Mouse (Mus musculus) MEL (cell line): ENCODE data around the gene Efemp1. TPM values are rescaled to one million over a fixed set of nuclear protein-coding genes. Genes with fewer than 3 reads are reported as not detected.

ENCODE experiments used
- DNase-seq: peaks from one replicate; pipeline ENCODE4 v3.0.0; 2011; ENCODE audit warnings: low read depth, low spot score
- H3K27ac ChIP-seq: 2 replicates; pipeline ENCODE4 v1.5.1; 2012; ENCODE audit warnings: low read depth, mild to moderate bottlenecking, control low read depth, low read length, moderate library complexity; ENCODE audit not compliant: control insufficient read depth
- H3K27me3 ChIP-seq, 2 experiments: fragments of 150-350 bp in 1 of 2; sonication (generic) in 1 of 2; 2 replicates each; pipeline ENCODE4 v1.6.1; 2012; ENCODE audit warnings: low read length in 2 of 2, mild to moderate bottlenecking in 2 of 2, improper control_type of control experiment in 1 of 2, moderate library complexity in 1 of 2; ENCODE audit not compliant: insufficient read depth in 2 of 2, control insufficient read depth in 1 of 2
- H3K36me3 ChIP-seq, 2 experiments: 2 replicates each; pipeline ENCODE4 v1.6.1; 2012 to 2014; ENCODE audit warnings: low read length in 2 of 2, improper control_type of control experiment in 1 of 2, inconsistent platforms in 1 of 2, mild to moderate bottlenecking in 1 of 2; ENCODE audit not compliant: insufficient read depth in 2 of 2, control insufficient read depth in 1 of 2
- H3K4me1 ChIP-seq, 2 experiments: fragments of 150-350 bp in 1 of 2; sonication (generic) in 1 of 2; 2 replicates each; pipeline ENCODE4 v1.6.1; 2012; ENCODE audit warnings: low read length in 2 of 2, improper control_type of control experiment in 1 of 2, mild to moderate bottlenecking in 1 of 2; ENCODE audit not compliant: insufficient read depth in 2 of 2, control insufficient read depth in 1 of 2
- H3K4me3 ChIP-seq, 2 experiments: fragments of 150-350 bp in 1 of 2; sonication (generic) in 1 of 2; 2 replicates each; pipeline ENCODE4 v1.5.1; 2012; ENCODE audit warnings: low read depth in 2 of 2, low read length in 2 of 2, mild to moderate bottlenecking in 2 of 2, moderate library complexity in 2 of 2, control low read depth in 1 of 2, improper control_type of control experiment in 1 of 2; ENCODE audit not compliant: control insufficient read depth in 1 of 2, insufficient read depth in 1 of 2
- H3K79me2 ChIP-seq: 2 replicates; pipeline ENCODE4 v1.6.1; 2012; ENCODE audit warnings: mild to moderate bottlenecking, low read length, moderate library complexity; ENCODE audit not compliant: control insufficient read depth, poor library complexity, insufficient read depth
- H3K9ac ChIP-seq: 2 replicates; pipeline ENCODE4 v1.6.1; 2012; ENCODE audit warnings: low read depth, mild to moderate bottlenecking, control low read depth, low read length, moderate library complexity; ENCODE audit not compliant: control insufficient read depth, poor library complexity, severe bottlenecking
- H3K9me3 ChIP-seq: fragments of 150-350 bp; sonication (generic); replicated peaks from 2 replicates; pipeline ENCODE4 v1.6.1; 2012; ENCODE audit warnings: mild to moderate bottlenecking, low read length, improper control_type of control experiment, moderate library complexity; ENCODE audit not compliant: insufficient read depth
- CHD1 ChIP-seq: IDR thresholded peaks from 2 replicates; pipeline ENCODE4 v1.6.1; 2012; ENCODE audit warnings: low read depth, mild to moderate bottlenecking, inconsistent platforms, low read length, improper control_type of control experiment
- CHD2 ChIP-seq: IDR thresholded peaks from 2 replicates; pipeline ENCODE4 v1.6.1; 2011; ENCODE audit warnings: low read length, improper control_type of control experiment
- CTCF ChIP-seq, 3 experiments: IDR thresholded peaks in 2 of 3; conservative IDR thresholded peaks in 1 of 3; 2 replicates each; pipeline ENCODE4 v1.5.1; 2011 to 2012; ENCODE audit warnings: low read length in 3 of 3, low read depth in 2 of 3, mild to moderate bottlenecking in 2 of 3, improper control_type of control experiment in 1 of 3, inconsistent platforms in 1 of 3, mixed read lengths in 1 of 3, moderate library complexity in 1 of 3; ENCODE audit not compliant: control insufficient read depth in 1 of 3, insufficient read depth in 1 of 3, poor library complexity in 1 of 3, severe bottlenecking in 1 of 3
- E2F4 ChIP-seq: IDR thresholded peaks from 2 replicates; pipeline ENCODE4 v1.6.1; 2011; ENCODE audit warnings: low read depth, low read length, improper control_type of control experiment, borderline replicate concordance
- ELF1 ChIP-seq: IDR thresholded peaks from 2 replicates; pipeline ENCODE4 v1.6.1; 2014; ENCODE audit warnings: low read depth, mild to moderate bottlenecking, inconsistent platforms, low read length, improper control_type of control experiment, moderate library complexity
- EP300 ChIP-seq, 2 experiments: IDR thresholded peaks; 2 replicates each; pipeline ENCODE4 v1.6.1; 2011; ENCODE audit warnings: improper control_type of control experiment in 2 of 2, low read length in 2 of 2, low read depth in 1 of 2, mild to moderate bottlenecking in 1 of 2
- ETS1 ChIP-seq: IDR thresholded peaks from 2 replicates; pipeline ENCODE4 v1.6.1; 2012; ENCODE audit warnings: low read depth, mild to moderate bottlenecking, inconsistent platforms, low read length, improper control_type of control experiment, moderate library complexity
- GATA1 ChIP-seq: IDR thresholded peaks from 2 replicates; pipeline ENCODE4 v1.6.1; 2011; ENCODE audit warnings: low read depth, low read length, improper control_type of control experiment
- KAT2A ChIP-seq: conservative IDR thresholded peaks from 2 replicates; pipeline ENCODE4 v1.6.1; 2012; ENCODE audit warnings: low read depth, low read length, improper control_type of control experiment, inconsistent platforms
- MAFK ChIP-seq: IDR thresholded peaks from 2 replicates; pipeline ENCODE4 v1.6.1; 2011; ENCODE audit warnings: low read depth, mild to moderate bottlenecking, low read length, improper control_type of control experiment, borderline replicate concordance
- MAZ ChIP-seq: IDR thresholded peaks from 2 replicates; pipeline ENCODE4 v1.6.1; 2012; ENCODE audit warnings: low read depth, mild to moderate bottlenecking, inconsistent platforms, low read length, improper control_type of control experiment
- MYB ChIP-seq: IDR thresholded peaks from 2 replicates; pipeline ENCODE4 v1.6.1; 2011; ENCODE audit warnings: mild to moderate bottlenecking, low read depth, low read length, improper control_type of control experiment
- MYC ChIP-seq: IDR thresholded peaks from 2 replicates; pipeline ENCODE4 v1.6.1; 2011; ENCODE audit warnings: low read depth, mild to moderate bottlenecking, low read length, improper control_type of control experiment, moderate library complexity
- NELFE ChIP-seq: IDR thresholded peaks from 2 replicates; pipeline ENCODE4 v1.6.1; 2011; ENCODE audit warnings: low read depth, low read length, improper control_type of control experiment
- POLR2A ChIP-seq, 2 experiments: IDR thresholded peaks; 2 replicates each; pipeline ENCODE4 v1.6.1; 2011 to 2012; ENCODE audit warnings: low read length in 2 of 2, mild to moderate bottlenecking in 2 of 2, control low read depth in 1 of 2, improper control_type of control experiment in 1 of 2, low read depth in 1 of 2, moderate library complexity in 1 of 2; ENCODE audit not compliant: control insufficient read depth in 1 of 2, insufficient read depth in 1 of 2, poor library complexity in 1 of 2
- POLR2AphosphoS5 ChIP-seq: IDR thresholded peaks from 2 replicates; pipeline ENCODE4 v1.6.1; 2012; ENCODE audit warnings: low read depth, borderline replicate concordance, mild to moderate bottlenecking, inconsistent platforms, low read length, moderate library complexity, mixed read lengths
- SIN3A ChIP-seq: IDR thresholded peaks from 2 replicates; pipeline ENCODE4 v1.6.1; 2012; ENCODE audit warnings: low read length, improper control_type of control experiment, inconsistent platforms
- TAL1 ChIP-seq: IDR thresholded peaks from 2 replicates; pipeline ENCODE4 v1.6.1; 2012; ENCODE audit warnings: mild to moderate bottlenecking, inconsistent platforms, low read length, moderate library complexity, mixed read lengths
- TCF12 ChIP-seq: IDR thresholded peaks from 2 replicates; pipeline ENCODE4 v1.6.1; 2014; ENCODE audit warnings: low read depth, mild to moderate bottlenecking, inconsistent platforms, low read length, improper control_type of control experiment, moderate library complexity
- UBTF ChIP-seq: IDR thresholded peaks from 2 replicates; pipeline ENCODE4 v1.6.1; 2012; ENCODE audit warnings: low read depth, mild to moderate bottlenecking, inconsistent platforms, low read length, improper control_type of control experiment, moderate library complexity, borderline replicate concordance; ENCODE audit not compliant: insufficient read depth
- USF1 ChIP-seq: IDR thresholded peaks from 2 replicates; pipeline ENCODE4 v1.6.1; 2014; ENCODE audit warnings: low read depth, mild to moderate bottlenecking, inconsistent platforms, low read length, improper control_type of control experiment, moderate library complexity
- USF2 ChIP-seq, 2 experiments: IDR thresholded peaks; 2 replicates each; pipeline ENCODE4 v1.6.1; 2011 to 2012; ENCODE audit warnings: improper control_type of control experiment in 2 of 2, low read length in 2 of 2, borderline replicate concordance in 1 of 2, inconsistent platforms in 1 of 2, low read depth in 1 of 2, mild to moderate bottlenecking in 1 of 2; ENCODE audit not compliant: insufficient read depth in 1 of 2
- ZC3H11A ChIP-seq: IDR thresholded peaks from 2 replicates; pipeline ENCODE4 v1.6.1; 2012; ENCODE audit warnings: low read depth, mild to moderate bottlenecking, inconsistent platforms, low read length, improper control_type of control experiment
- ZKSCAN1 ChIP-seq: IDR thresholded peaks from 2 replicates; pipeline ENCODE4 v1.6.1; 2012; ENCODE audit warnings: low read depth, mild to moderate bottlenecking, inconsistent platforms, low read length, improper control_type of control experiment, moderate library complexity
- ZMIZ1 ChIP-seq: IDR thresholded peaks from 2 replicates; pipeline ENCODE4 v1.6.1; 2012; ENCODE audit warnings: low read depth, mild to moderate bottlenecking, inconsistent platforms, low read length, improper control_type of control experiment, moderate library complexity
- polyA plus RNA-seq, 2 experiments: library from polyadenylated mRNA; stranded (reverse) in 1 of 2; unstranded in 1 of 2; fragments of >175 nt in 1 of 2; fragments of >200 nt in 1 of 2; gene quantifications; 2 replicates each; pipeline versions ENCODE4 v1.2.1 to v1.2.4; 2012; ENCODE audit warnings: low replicate concordance in 2 of 2, low read depth in 1 of 2; ENCODE audit not compliant: insufficient read length in 2 of 2, insufficient read depth in 1 of 2, missing spikeins in 1 of 2
- total RNA-seq: library from RNA; depleted of rRNA; stranded (reverse); fragments of 300-350 nt; gene quantifications from 2 replicates; pipeline ENCODE4 v1.2.3, GENCODE M21; 2012

Efemp1 gene
- total and polyA plus RNA-seq, 3 experiments = not detected

DNA sequence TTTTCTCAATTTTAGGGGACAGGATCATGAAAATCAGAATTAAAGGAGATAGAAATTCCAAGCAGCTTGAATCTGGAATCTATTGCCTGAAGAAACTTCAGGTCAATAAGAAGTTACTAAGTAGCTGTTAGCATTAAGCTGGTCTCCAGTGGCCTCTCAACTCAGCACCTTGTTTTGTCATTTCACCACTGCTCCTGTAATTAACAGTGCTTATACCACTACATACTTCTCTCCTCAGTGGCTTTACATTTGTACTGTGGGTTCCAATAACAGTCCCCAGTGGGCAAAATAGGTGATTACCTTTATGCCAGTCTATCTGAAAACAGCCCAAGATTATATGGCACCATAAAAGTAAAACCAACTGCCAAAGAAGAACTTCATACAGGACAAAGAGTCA, 102.3 kb downstream of the Efemp1 start:
- no peak for TF ChIP-seq MYC
- TF ChIP-seq USF2 (IDR thresholded peaks at IDR 0.05; ENCODE audit: borderline replicate concordance in 1 of 2, insufficient read depth in 1 of 2, low read depth in 1 of 2, low read length in 2 of 2) = no peak
- TF ChIP-seq ZC3H11A = no peak
- no peak for TF ChIP-seq ELF1
- no peak for TF ChIP-seq ZMIZ1
- no peak for TF ChIP-seq POLR2AphosphoS5
- no peak for TF ChIP-seq CTCF (IDR thresholded peaks at IDR 0.05 in 2 of 3, conservative IDR thresholded peaks at IDR 0.05 in 1 of 3; ENCODE audit: control insufficient read depth in 1 of 3, insufficient read depth in 1 of 3, low read depth in 2 of 3, low read length in 3 of 3, poor library complexity in 1 of 3, severe bottlenecking in 1 of 3)
- TF ChIP-seq UBTF = no peak
- TF ChIP-seq NELFE = no peak
- no peak for TF ChIP-seq MYB
- TF ChIP-seq TCF12 = no peak
- no peak for TF ChIP-seq ETS1
- no peak for TF ChIP-seq CHD1
- no peak for TF ChIP-seq USF1
- Histone ChIP-seq H3K9me3 (no peaks in the 10 kb centered on the region), H3K4me1 (no peaks in the 10 kb centered on the region), H3K9ac (no peak overlapping the region), H3K79me2 (no peaks in the 10 kb centered on the region), H3K36me3 (no peaks in the 10 kb centered on the region), H3K27me3 (no peaks in the 10 kb centered on the region), H3K4me3 (no peak overlapping the region), H3K27ac (no peak overlapping the region)
- DNase-seq = no peak

DNA sequence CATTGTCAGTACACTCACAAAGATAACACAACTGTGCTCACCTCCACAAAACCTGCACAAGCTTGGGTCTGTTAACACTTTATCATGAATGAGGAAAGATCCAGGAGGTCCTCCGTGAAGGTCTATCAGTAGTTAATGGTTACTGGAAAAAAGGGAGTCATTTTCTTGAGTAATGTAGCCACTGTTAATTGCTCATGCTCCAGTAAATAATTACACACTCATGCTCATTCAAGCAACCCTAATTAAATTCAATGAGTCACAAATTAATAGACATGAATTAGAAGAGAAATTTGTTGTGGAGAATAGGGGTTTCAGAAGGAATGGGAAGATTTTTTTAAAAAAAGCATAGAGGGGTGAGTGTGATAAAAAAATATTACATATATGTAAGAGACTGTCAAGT, 108.4 kb downstream of the Efemp1 start:
- no peaks in the 10 kb centered on the region for H3K79me2 ChIP-seq
- H3K9ac ChIP-seq = no peak overlapping the region
- TF ChIP-seq USF2 (IDR thresholded peaks at IDR 0.05; ENCODE audit: borderline replicate concordance in 1 of 2, insufficient read depth in 1 of 2, low read depth in 1 of 2, low read length in 2 of 2) = no peak
- no peak for TF ChIP-seq GATA1
- TF ChIP-seq POLR2A (IDR thresholded peaks at IDR 0.05; ENCODE audit: control insufficient read depth in 1 of 2, insufficient read depth in 1 of 2, low read depth in 1 of 2, low read length in 2 of 2, poor library complexity in 1 of 2) = no peak
- no peak for TF ChIP-seq MAZ
- no peak for TF ChIP-seq KAT2A
- TF ChIP-seq SIN3A = no peak
- TF ChIP-seq MAFK = no peak
- TF ChIP-seq E2F4 = no peak
- no peak for TF ChIP-seq NELFE
- no peak for TF ChIP-seq CHD2
- TF ChIP-seq ZC3H11A = no peak
- TF ChIP-seq CTCF (IDR thresholded peaks at IDR 0.05 in 2 of 3, conservative IDR thresholded peaks at IDR 0.05 in 1 of 3; ENCODE audit: control insufficient read depth in 1 of 3, insufficient read depth in 1 of 3, low read depth in 2 of 3, low read length in 3 of 3, poor library complexity in 1 of 3, severe bottlenecking in 1 of 3) = no peak
- TF ChIP-seq POLR2AphosphoS5 = no peak
- TF ChIP-seq TAL1 = no peak
- TF ChIP-seq ZKSCAN1 = no peak
- no peak for TF ChIP-seq TCF12
- no peak for TF ChIP-seq EP300 (IDR thresholded peaks at IDR 0.05; ENCODE audit: low read depth in 1 of 2, low read length in 2 of 2)

More for the DNA sequence above, 108.4 kb downstream of the Efemp1 start:
- no peak overlapping the region for H3K4me3 ChIP-seq
- H3K36me3 ChIP-seq = no peaks in the 10 kb centered on the region
- no peak for DNase-seq
- no peaks in the 10 kb centered on the region for H3K4me1 ChIP-seq
- no peaks in the 10 kb centered on the region for H3K27me3 ChIP-seq
- no peak overlapping the region for H3K27ac ChIP-seq
- H3K9me3 ChIP-seq = no peaks in the 10 kb centered on the region
